Mouse (Mus musculus): ENCODE measurements around the gene Actr6. TPM values are rescaled to one million over a fixed set of nuclear protein-coding genes. Genes with fewer than 3 reads are reported as not detected.

Actr6 gene
- polyA plus RNA-seq, 1 experiment = not detected

- 54% methylated on average over 3 of the region's 3 CpGs for WGBS
- H3K36me3 ChIP-seq (ENCODE audit: control insufficient read depth, insufficient read depth, low read length) = no peaks in the 10 kb centered on the region
- peaks cover 12% of the 10 kb centered on the region; the same call in 1 of the 2 replicates for H3K4me1 ChIP-seq (ENCODE audit: control insufficient read depth, insufficient read depth, insufficient read length, low read length)
- TF ChIP-seq CTCF (IDR thresholded peaks at IDR 0.05; ENCODE audit: extremely low read depth, insufficient read length, insufficient replicate concordance, low read depth, low read length) = no peak
- TF ChIP-seq POLR2A (IDR thresholded peaks at IDR 0.05; ENCODE audit: low read depth, low read length) = no peak
- no peaks in the 10 kb centered on the region for H3K27me3 ChIP-seq (ENCODE audit: control insufficient read depth, insufficient read depth, low read length)
- no peak overlapping the region for H3K27ac ChIP-seq (ENCODE audit: insufficient read depth, low read depth, low read length)
- no peak overlapping the region for H3K4me3 ChIP-seq (ENCODE audit: low read depth, low read length)
Measured at GRCm38 (mm10) chr10:89746581-89746980, 14.5 kb upstream of the Actr6 start.

DNA sequence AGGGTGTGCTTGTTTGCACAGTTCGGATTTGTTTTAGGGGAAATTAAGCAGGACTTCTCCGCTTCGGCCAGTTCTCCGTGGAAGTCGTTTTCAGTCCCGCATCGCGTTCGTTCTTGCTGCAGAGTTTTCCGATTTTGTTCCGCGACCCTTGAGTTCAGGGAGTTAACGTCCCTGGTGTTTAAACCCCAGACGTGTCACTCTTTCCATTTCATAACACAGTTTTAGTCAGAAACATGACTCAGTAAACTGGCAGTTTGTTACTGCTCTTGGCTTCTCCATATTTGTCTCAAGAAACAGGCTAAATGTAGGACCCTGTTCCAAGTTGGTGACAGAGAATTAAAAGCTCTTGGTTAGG, 13.5 kb upstream of the Actr6 start:
- Histone ChIP-seq H3K27me3 (ENCODE audit: control insufficient read depth, insufficient read depth, low read length) (no peaks in the 10 kb centered on the region), H3K36me3 (ENCODE audit: control insufficient read depth, insufficient read depth, low read length) (no peaks in the 10 kb centered on the region), H3K27ac (ENCODE audit: insufficient read depth, low read depth, low read length) (peak overlapping the region; percentile 59), H3K4me3 (ENCODE audit: low read depth, low read length) (peak overlapping the region; percentile 96), H3K4me1 (ENCODE audit: control insufficient read depth, insufficient read depth, insufficient read length, low read length) (peaks cover 12% of the 10 kb centered on the region; the same call in 1 of the 2 replicates)
- no peak for TF ChIP-seq POLR2A (IDR thresholded peaks at IDR 0.05; ENCODE audit: low read depth, low read length)
- TF ChIP-seq CTCF (IDR thresholded peaks at IDR 0.05; ENCODE audit: extremely low read depth, insufficient read length, insufficient replicate concordance, low read depth, low read length) = no peak
- WGBS = under 1% methylated on average over 14 of the region's 14 CpGs

DNA sequence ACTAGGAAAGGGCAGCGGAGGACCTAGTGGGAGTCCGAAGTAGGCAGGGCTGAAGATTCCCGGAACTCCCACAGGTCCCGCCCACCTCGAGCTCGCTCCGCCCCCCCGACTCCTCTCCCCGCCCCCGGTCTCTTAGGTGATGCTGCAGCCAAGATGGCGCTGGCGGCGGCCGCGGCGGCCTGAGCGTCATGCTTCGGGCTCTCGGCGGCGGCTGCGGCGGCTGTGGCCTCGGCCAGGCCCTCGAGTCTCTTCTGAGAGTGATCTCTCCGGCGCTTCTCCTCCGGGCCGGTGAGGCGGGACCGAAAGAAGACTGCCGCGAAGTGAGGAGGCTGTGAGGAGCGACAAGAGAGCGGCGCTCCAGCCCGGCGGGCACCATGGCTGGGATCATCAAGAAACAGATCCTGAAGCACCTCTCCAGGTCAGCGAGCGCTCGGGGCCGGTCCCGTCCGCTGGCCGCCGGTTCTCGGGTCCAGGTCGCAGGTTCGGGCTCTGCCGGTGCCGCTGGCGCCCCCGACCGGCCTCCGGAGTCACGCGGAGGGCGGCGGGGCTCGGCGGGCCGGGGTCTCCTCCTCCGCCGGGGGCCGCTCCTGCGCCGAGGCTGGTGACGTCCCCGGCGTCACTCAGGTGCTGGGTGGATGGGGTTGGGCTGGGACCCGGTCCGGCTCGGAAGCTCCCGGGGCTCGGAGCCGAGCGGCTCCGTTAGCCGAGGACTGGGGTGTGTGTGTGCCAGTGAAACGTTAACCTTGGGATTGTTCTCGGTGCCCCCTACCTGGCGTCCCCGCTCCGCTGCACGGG, 13.0 kb upstream of the Actr6 start, which contains the start of gene Uhrf1bp1l:
Uhrf1bp1l (plus strand) TSS at position 121 of the 795 bp plus-strand sequence.
- Histone ChIP-seq H3K27me3 (ENCODE audit: control insufficient read depth, insufficient read depth, low read length) (no peaks in the 10 kb centered on the region), H3K4me3 (ENCODE audit: low read depth, low read length) (peak within 1 kb of the TSS; percentile 96), H3K27ac (ENCODE audit: insufficient read depth, low read depth, low read length) (peak within 1 kb of the TSS; percentile 59), H3K36me3 (ENCODE audit: control insufficient read depth, insufficient read depth, low read length) (no peaks in the 10 kb centered on the region), H3K4me1 (ENCODE audit: control insufficient read depth, insufficient read depth, insufficient read length, low read length) (peaks cover 12% of the 10 kb centered on the region; the same call in 1 of the 2 replicates)
- under 1% methylated on average over 85 of the region's 85 CpGs for whole genome bisulfite sequencing
- TF ChIP-seq CTCF (IDR thresholded peaks at IDR 0.05; ENCODE audit: extremely low read depth, insufficient read length, insufficient replicate concordance, low read depth, low read length) (no peak), POLR2A (IDR thresholded peaks at IDR 0.05; ENCODE audit: low read depth, low read length) (peak; percentile 95)

GRCm38 (mm10) chr10:89744341-89744740, 12.2 kb upstream of the Actr6 start:
- WGBS = 3% methylated on average over 3 of the region's 3 CpGs
- TF ChIP-seq POLR2A (IDR thresholded peaks at IDR 0.05; ENCODE audit: low read depth, low read length) (no peak), CTCF (IDR thresholded peaks at IDR 0.05; ENCODE audit: extremely low read depth, insufficient read length, insufficient replicate concordance, low read depth, low read length) (no peak)
- Histone ChIP-seq H3K4me1 (ENCODE audit: control insufficient read depth, insufficient read depth, insufficient read length, low read length) (peaks cover 12% of the 10 kb centered on the region; the same call in 1 of the 2 replicates), H3K27me3 (ENCODE audit: control insufficient read depth, insufficient read depth, low read length) (no peaks in the 10 kb centered on the region), H3K36me3 (ENCODE audit: control insufficient read depth, insufficient read depth, low read length) (no peaks in the 10 kb centered on the region), H3K27ac (ENCODE audit: insufficient read depth, low read depth, low read length) (no peak overlapping the region), H3K4me3 (ENCODE audit: low read depth, low read length) (no peak overlapping the region)

DNA sequence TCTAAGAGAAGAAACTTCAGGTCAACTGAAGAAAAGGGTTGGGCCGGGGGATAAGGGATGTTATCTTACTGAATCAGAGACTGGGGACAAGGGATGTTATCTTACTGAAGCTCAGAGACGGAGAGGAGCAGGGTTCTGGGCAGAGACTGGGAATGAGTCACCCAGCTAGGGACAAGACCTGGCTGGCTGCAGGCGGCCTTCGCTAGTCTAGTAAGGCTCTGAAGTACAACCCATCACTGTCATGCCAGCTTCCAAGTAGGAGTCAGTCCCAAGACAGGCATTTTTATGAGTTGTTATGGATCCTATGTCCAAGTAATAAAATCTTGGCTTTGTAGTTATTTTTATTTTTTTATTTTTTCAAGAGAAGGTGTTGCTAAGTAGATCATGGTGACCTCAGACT, 11.2 kb upstream of the Actr6 start:
- TF ChIP-seq CTCF (IDR thresholded peaks at IDR 0.05; ENCODE audit: extremely low read depth, insufficient read length, insufficient replicate concordance, low read depth, low read length) = no peak
- TF ChIP-seq POLR2A (IDR thresholded peaks at IDR 0.05; ENCODE audit: low read depth, low read length) = no peak
- no peak overlapping the region; the same call in 1 of the 2 replicates for H3K27ac ChIP-seq (ENCODE audit: insufficient read depth, low read depth, low read length)

GRCm38 (mm10) chr10:89740995-89741394, 8.9 kb upstream of the Actr6 start:
- Histone ChIP-seq H3K4me3 (ENCODE audit: low read depth, low read length) (no peak overlapping the region), H3K27me3 (ENCODE audit: control insufficient read depth, insufficient read depth, low read length) (no peaks in the 10 kb centered on the region), H3K36me3 (ENCODE audit: control insufficient read depth, insufficient read depth, low read length) (no peaks in the 10 kb centered on the region), H3K27ac (ENCODE audit: insufficient read depth, low read depth, low read length) (no peak overlapping the region; the same call in 1 of the 2 replicates), H3K4me1 (ENCODE audit: control insufficient read depth, insufficient read depth, insufficient read length, low read length) (no peaks in the 10 kb centered on the region)
- TF ChIP-seq CTCF (IDR thresholded peaks at IDR 0.05; ENCODE audit: extremely low read depth, insufficient read length, insufficient replicate concordance, low read depth, low read length) = no peak
- no peak for TF ChIP-seq POLR2A (IDR thresholded peaks at IDR 0.05; ENCODE audit: low read depth, low read length)
- WGBS = 76% methylated on average over 6 of the region's 6 CpGs

More for the DNA sequence above, 11.2 kb upstream of the Actr6 start:
- Histone ChIP-seq H3K4me3 (ENCODE audit: low read depth, low read length) (no peak overlapping the region), H3K4me1 (ENCODE audit: control insufficient read depth, insufficient read depth, insufficient read length, low read length) (peaks cover 9% of the 10 kb centered on the region; the same call in 1 of the 2 replicates), H3K36me3 (ENCODE audit: control insufficient read depth, insufficient read depth, low read length) (no peaks in the 10 kb centered on the region), H3K27me3 (ENCODE audit: control insufficient read depth, insufficient read depth, low read length) (no peaks in the 10 kb centered on the region)
- WGBS = 70% methylated on average over 4 of the region's 4 CpGs

DNA sequence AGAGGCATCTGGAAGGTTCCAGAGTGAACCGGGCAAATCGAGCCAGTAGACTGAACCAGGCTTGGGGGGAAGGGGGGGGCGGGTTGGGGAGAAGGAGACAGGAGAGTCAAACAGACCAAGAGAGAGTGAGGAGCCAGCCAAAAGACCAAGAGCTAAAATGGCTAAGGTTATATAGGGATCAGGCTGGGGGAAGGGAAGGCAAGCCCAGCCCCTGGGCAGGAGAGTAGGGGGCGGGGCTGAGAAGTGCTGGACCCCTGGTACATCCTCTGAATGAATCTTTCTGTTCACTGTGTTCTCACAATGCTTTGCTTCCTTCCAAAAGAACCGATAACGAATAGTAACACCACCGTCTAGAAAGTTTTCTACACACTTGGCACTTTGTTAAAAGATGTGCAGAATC, 7.6 kb upstream of the Actr6 start:
- no peaks in the 10 kb centered on the region for H3K27me3 ChIP-seq (ENCODE audit: control insufficient read depth, insufficient read depth, low read length)
- 60% methylated on average over 7 of the region's 7 CpGs for WGBS
- no peaks in the 10 kb centered on the region for H3K4me1 ChIP-seq (ENCODE audit: control insufficient read depth, insufficient read depth, insufficient read length, low read length)
- no peak overlapping the region for H3K27ac ChIP-seq (ENCODE audit: insufficient read depth, low read depth, low read length)
- TF ChIP-seq POLR2A (IDR thresholded peaks at IDR 0.05; ENCODE audit: low read depth, low read length) (no peak), CTCF (IDR thresholded peaks at IDR 0.05; ENCODE audit: extremely low read depth, insufficient read length, insufficient replicate concordance, low read depth, low read length) (no peak)
- H3K4me3 ChIP-seq (ENCODE audit: low read depth, low read length) = no peak overlapping the region
- no peaks in the 10 kb centered on the region for H3K36me3 ChIP-seq (ENCODE audit: control insufficient read depth, insufficient read depth, low read length)

All from small intestine, adult 2 months (tissue).